Mouse (Mus musculus) stomach, adult 2 months (tissue): ENCODE data around the gene Zfp266. TPM values are rescaled to one million over a fixed set of nuclear protein-coding genes. Genes with fewer than 3 reads are reported as not detected.

Experiments
- polyA plus RNA-seq: library from polyadenylated mRNA; depleted of rRNA; stranded (reverse); fragments of >200 nt; gene quantifications from 2 replicates; pipeline ENCODE4 v1.2.3, GENCODE M21; 2012; rRNA removed

The Zfp266 gene
- polyA plus RNA-seq: 0.33 and 0.68 TPM in 2 replicates

GRCm38 (mm10) chr9:20521306-20521957, at the start of gene Zfp266:
TSS of gene Zfp266 (minus strand) at chr9:20521417.

GRCm38 (mm10) chr9:20492527-20493233, 28.5 kb downstream of the Zfp266 start, which contains the start of gene Zfp426:
TSS of gene Zfp426 (minus strand) at chr9:20492746.

DNA sequence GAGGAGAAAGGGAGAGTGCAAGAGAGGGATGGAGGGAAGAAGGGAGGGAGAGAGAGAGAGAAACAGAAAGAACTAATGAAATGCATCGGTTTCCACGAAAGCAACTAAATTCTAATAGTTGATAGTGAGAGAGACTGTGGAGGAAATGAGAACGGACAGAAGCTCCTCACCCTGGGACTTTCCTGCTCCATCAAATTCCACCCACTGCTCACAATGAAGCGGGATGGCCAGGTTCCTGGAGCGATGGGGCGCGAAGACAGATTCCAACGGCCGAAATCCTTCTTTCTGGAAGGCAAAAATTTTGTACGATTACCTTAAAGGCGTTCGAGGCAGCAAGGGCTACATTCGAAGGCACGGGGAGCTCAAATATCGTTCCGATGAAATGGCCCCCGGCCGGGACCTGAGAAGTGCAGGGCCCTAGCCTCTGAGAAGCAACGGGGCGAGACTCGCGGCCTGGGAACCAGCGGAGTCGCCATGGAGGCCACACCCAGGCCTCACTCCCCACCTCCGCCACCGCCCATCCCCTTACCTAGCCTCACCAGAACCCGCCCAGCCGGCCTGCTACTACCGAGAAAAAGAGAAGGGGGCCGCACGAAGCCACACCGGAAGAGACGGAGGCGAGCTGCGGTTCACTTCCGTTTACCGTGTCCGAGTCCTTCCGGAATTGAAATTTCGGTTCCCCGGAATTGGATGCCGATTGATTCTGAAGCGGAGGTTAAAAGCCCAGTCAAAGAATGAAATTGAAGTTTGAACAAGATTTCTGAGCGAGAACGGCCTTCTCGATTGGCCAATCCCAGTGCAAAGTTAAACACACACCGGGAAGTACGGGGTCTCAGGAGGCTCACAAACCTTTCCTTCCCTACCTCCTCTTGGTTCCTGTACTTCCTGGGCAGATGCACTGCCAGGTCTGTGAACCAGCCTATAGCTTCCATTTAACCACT, 61.6 kb downstream of the Zfp266 start, which contains the start of gene Zfp26:
Gene Zfp26, minus strand, starts transcription at position 786 of the 941 bp plus-strand sequence.

Other genes with a start within 250 kb of the Zfp266 start
- not detected in 2 replicates for gene Olfr39, start 239.1 kb downstream of the Zfp266 start, polyA plus RNA-seq
- not detected in 2 replicates for gene Olfr873, start 222.9 kb downstream of the Zfp266 start, polyA plus RNA-seq
- gene Olfr18, start 185.3 kb downstream of the Zfp266 start, polyA plus RNA-seq: not detected in 2 replicates
- gene Zfp560, start 136.2 kb downstream of the Zfp266 start, polyA plus RNA-seq: 1.00 and 1.2 TPM in 2 replicates
- 0.16 and 0.37 TPM in 2 replicates for gene Zfp26, start 61.3 kb downstream of the Zfp266 start, polyA plus RNA-seq
- 0.25 and 1.0 TPM in 2 replicates for gene Zfp426, start 28.7 kb downstream of the Zfp266 start, polyA plus RNA-seq
- gene Zfp846, start 59.9 kb upstream of the Zfp266 start, polyA plus RNA-seq: 0.44 and 0.83 TPM in 2 replicates
- 85.7 and 103 TPM in 2 replicates for gene Ubl5, start 121.5 kb upstream of the Zfp266 start, polyA plus RNA-seq
- 16.8 and 20.1 TPM in 2 replicates for gene Fbxl12, start 123.3 kb upstream of the Zfp266 start, polyA plus RNA-seq
- gene Pin1, start 130.7 kb upstream of the Zfp266 start, polyA plus RNA-seq: 6.4 and 9.3 TPM in 2 replicates
- gene Olfm2, start 224.9 kb upstream of the Zfp266 start, polyA plus RNA-seq: 0.68 and 0.78 TPM in 2 replicates